Mouse (Mus musculus) forebrain, embryonic 15.5 days (tissue): ENCODE data around the gene Keg1. TPM values are rescaled to one million over a fixed set of nuclear protein-coding genes. Genes with fewer than 3 reads are reported as not detected.
"Not testable (repeated sequence)": the region's sequence is repeated elsewhere in the genome, so short reads cannot be mapped to it uniquely, and the experiment has no call there.

Source experiments
- ATAC-seq: fragments of 200-750 bp; cut with Nextera tagmentation; replicated peaks from 2 replicates; pipeline ENCODE4 v1.8.0; 2017; ENCODE audit warnings: mild to moderate bottlenecking, moderate TSS enrichment, moderate library complexity
- H3K27ac ChIP-seq: fragments of 300-500 bp; sonication (generic); replicated peaks from 2 replicates; pipeline ENCODE4 v1.5.1; 2015; ENCODE audit warnings: mild to moderate bottlenecking, inconsistent platforms
- H3K27me3 ChIP-seq: fragments of 300-500 bp; sonication (generic); 2 replicates; pipeline ENCODE4 v1.6.1; 2015; ENCODE audit warnings: inconsistent platforms
- H3K36me3 ChIP-seq: fragments of 300-500 bp; sonication (generic); 2 replicates; pipeline ENCODE4 v1.6.1; 2015; ENCODE audit warnings: mild to moderate bottlenecking, inconsistent platforms
- H3K4me1 ChIP-seq: fragments of 300-500 bp; sonication (generic); 2 replicates; pipeline ENCODE4 v1.6.1; 2015; ENCODE audit warnings: inconsistent platforms
- H3K4me2 ChIP-seq: fragments of 300-500 bp; sonication (generic); replicated peaks from 2 replicates; pipeline ENCODE4 v1.6.1; 2015; ENCODE audit warnings: mild to moderate bottlenecking, inconsistent platforms
- H3K4me3 ChIP-seq: fragments of 300-500 bp; sonication (generic); 2 replicates; pipeline ENCODE4 v1.5.1; 2015; ENCODE audit warnings: mild to moderate bottlenecking, inconsistent platforms
- H3K9ac ChIP-seq: fragments of 300-500 bp; sonication (generic); replicated peaks from 2 replicates; pipeline ENCODE4 v1.6.1; 2015; ENCODE audit warnings: mild to moderate bottlenecking, inconsistent platforms
- H3K9me3 ChIP-seq: fragments of 300-500 bp; sonication (generic); 2 replicates; pipeline ENCODE4 v1.6.1; 2016; ENCODE audit warnings: inconsistent platforms
- WGBS: fragments of 180-500 bp; shearing (Covaris S2); methylation state at CpG from one replicate; pipeline ENCODE4 v1.1.7; 2015; ENCODE audit warnings: mixed read lengths; 5-methylcytosine and 5-hydroxymethylcytosine counted together
- polyA plus RNA-seq: library from polyadenylated mRNA; unstranded; fragments of >200 nt; fragmentation: Nextera tagmentation; extraction: Ambion mirVana; gene quantifications from 2 replicates; pipeline ENCODE4 v1.2.1, GENCODE M21; 2015

Gene Keg1
- polyA plus RNA-seq = not detected in 2 replicates

DNA sequence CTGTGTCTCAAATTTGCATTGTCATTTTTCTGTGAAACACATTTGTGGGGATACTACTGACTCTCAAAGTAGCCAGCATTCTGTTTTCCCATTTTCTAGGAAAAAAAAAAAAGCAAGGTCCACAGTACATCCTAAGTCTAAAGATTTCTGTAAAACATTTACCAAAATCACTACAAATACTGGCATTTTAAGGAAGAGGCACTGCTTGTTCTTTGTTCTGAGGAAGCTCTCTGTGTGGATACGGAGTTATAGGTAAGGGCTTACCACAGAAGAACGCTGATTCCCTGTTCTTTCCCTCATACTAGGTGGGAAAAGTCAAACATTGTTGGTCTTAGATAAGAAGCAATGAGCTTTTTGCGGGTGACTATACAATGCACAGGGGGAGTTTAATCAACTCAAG, at the start of gene Keg1:
TSS of gene Keg1 (plus strand) at position 197 of the 400 bp plus-strand sequence.
- no peaks in the 10 kb centered on the region for H3K4me1 ChIP-seq
- H3K36me3 ChIP-seq = no peaks in the 10 kb centered on the region
- H3K9ac ChIP-seq = no peak within 1 kb of the TSS
- no peak for ATAC-seq
- no peak within 1 kb of the TSS for H3K4me3 ChIP-seq
- H3K27ac ChIP-seq = no peak within 1 kb of the TSS
- no peaks in the 10 kb centered on the region for H3K27me3 ChIP-seq
- no peak within 1 kb of the TSS for H3K4me2 ChIP-seq
- 92% methylated on average over 3 of the region's 3 CpGs for WGBS
- no peaks in the 10 kb centered on the region for H3K9me3 ChIP-seq

DNA sequence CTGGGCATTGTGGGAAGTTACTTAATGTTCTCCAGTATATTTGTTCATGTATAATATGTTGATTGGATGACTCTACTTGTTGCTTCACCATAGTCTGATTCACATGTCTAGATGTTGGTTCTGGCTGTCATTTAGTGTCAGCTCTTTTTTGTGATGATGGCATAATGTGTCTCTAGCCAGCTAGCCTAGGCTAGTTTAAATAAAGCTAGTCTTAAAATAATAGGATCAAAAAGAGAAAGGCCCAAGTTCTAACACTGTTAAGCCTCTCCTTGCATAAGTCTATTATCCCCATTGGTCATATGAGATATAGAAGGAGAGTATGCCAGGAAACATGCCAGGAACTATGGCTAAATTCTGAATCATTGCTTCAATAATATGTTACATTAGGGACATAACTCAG, 46.1 kb upstream of the Keg1 start:
- Histone ChIP-seq H3K9ac (no peak overlapping the region), H3K4me3 (no peak overlapping the region), H3K27me3 (no peaks in the 10 kb centered on the region), H3K4me2 (no peak overlapping the region), H3K4me1 (no peaks in the 10 kb centered on the region), H3K27ac (no peak overlapping the region), H3K36me3 (no peaks in the 10 kb centered on the region), H3K9me3 (no peaks in the 10 kb centered on the region)
- no peak for ATAC-seq

DNA sequence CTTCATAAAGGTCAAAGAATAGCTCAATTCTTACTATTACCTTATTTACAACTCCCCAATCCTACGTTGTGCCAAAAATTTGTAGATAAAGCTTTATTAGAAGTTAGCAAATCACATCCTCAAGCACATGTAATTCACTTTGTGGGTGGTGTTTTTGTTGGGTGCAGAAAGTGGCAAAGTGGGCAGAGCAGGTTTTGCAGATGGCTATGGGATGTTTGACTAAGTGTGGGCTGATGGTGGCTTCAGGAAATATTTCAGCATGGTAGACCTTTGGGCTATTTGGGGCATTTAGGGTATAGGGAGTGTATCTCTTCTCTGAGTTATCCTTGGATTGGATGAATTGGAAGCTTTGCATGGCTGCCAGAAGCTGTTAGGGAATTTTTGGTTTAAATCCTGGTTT, 29.4 kb upstream of the Keg1 start:
- no peaks in the 10 kb centered on the region for H3K4me1 ChIP-seq
- H3K9me3 ChIP-seq = 0 out of 2 replicates have a peak, but pooled peaks cover 7% of the 10 kb centered on the region
- no peak overlapping the region for H3K27ac ChIP-seq
- H3K36me3 ChIP-seq = no peaks in the 10 kb centered on the region
- H3K4me3 ChIP-seq = no peak overlapping the region
- ATAC-seq = no peak
- no peak overlapping the region for H3K9ac ChIP-seq
- 87% methylated on average over 1 of the region's 1 CpGs for WGBS
- H3K4me2 ChIP-seq = no peak overlapping the region
- no peaks in the 10 kb centered on the region for H3K27me3 ChIP-seq

DNA sequence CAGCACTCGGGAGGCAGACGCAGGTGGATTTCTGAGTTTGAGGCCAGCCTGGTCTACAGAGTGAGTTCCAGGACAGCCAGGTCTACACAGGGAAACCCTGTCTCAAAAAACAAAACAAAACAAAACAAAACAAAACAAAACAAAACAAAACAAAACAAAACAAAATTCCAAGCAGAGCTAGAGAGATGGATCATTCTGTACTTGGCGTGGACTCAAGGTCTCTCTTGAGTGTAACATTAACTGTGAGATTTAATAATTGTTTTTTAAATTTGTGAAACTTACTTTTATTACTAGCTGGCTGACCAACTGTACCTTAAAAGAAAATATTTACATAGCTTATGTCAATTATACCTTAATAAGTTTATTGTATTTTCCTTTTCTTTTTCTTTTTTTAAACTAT, 27.0 kb upstream of the Keg1 start:
- H3K4me2 ChIP-seq, H3K9ac ChIP-seq, H3K9me3 ChIP-seq, H3K4me1 ChIP-seq, H3K27ac ChIP-seq, H3K27me3 ChIP-seq, ATAC-seq, H3K4me3 ChIP-seq, H3K36me3 ChIP-seq: not testable (repeated sequence)
- WGBS = 96% methylated on average over 3 of the region's 3 CpGs

DNA sequence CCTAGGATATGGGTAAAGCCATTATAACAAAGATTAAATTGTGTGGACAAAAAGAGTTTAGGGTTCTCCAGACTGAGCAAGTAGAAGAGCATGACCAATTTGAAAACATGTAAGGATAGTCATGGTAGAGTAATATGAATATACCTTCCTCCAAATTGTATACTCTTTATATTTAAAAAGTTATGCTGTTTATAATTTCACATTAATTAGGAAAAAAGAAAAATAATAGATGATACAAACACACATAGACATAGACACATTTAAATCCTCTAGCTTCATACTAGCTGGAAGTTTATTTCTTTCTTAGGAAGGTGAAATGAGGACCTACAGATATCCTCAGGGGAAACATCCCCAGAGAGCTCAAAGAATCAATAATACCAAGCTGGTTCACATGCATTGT, 25.4 kb upstream of the Keg1 start, which contains the start of gene Olfr1442:
TSS of gene Olfr1442 (plus strand) at position 301 of the 400 bp plus-strand sequence.
- no peak for ATAC-seq
- no peaks in the 10 kb centered on the region for H3K9me3 ChIP-seq
- H3K9ac ChIP-seq = no peak within 1 kb of the TSS
- no peak within 1 kb of the TSS for H3K27ac ChIP-seq
- no peaks in the 10 kb centered on the region for H3K27me3 ChIP-seq
- no peaks in the 10 kb centered on the region for H3K4me1 ChIP-seq
- H3K4me2 ChIP-seq = no peak within 1 kb of the TSS
- H3K36me3 ChIP-seq = no peaks in the 10 kb centered on the region
- no peak within 1 kb of the TSS for H3K4me3 ChIP-seq

GRCm38 (mm10) chr19:12671051-12671450, 24.5 kb upstream of the Keg1 start:
- no peaks in the 10 kb centered on the region for H3K36me3 ChIP-seq
- no peak overlapping the region for H3K4me2 ChIP-seq
- H3K4me3 ChIP-seq = no peak overlapping the region
- H3K9ac ChIP-seq = no peak overlapping the region
- H3K4me1 ChIP-seq = no peaks in the 10 kb centered on the region
- H3K27ac ChIP-seq = no peak overlapping the region
- no peaks in the 10 kb centered on the region for H3K27me3 ChIP-seq
- WGBS = 89% methylated on average over 4 of the region's 4 CpGs
- no peak for ATAC-seq
- H3K9me3 ChIP-seq = no peaks in the 10 kb centered on the region

DNA sequence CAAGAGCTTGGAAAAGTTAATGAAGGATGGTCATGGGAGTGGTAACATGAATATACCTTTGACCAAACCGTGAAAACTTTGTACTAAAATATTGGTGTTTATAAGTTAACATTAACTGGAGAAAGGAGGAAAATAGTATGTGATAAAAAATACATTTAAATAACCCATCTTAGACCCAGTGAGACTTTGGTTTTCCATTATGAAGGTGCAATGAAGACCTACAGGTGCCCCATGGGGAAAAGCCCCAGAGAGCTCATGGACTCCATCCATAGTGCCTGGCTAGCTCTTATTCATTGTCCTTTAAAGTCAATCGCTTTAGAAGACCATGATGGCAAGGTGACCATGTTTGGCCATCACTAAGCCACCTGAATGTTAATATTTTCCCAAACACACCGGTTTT, 17.8 kb upstream of the Keg1 start, which contains the start of gene Olfr1443:
TSS of gene Olfr1443 (plus strand) at position 301 of the 400 bp plus-strand sequence.
- Histone ChIP-seq H3K36me3 (no peaks in the 10 kb centered on the region), H3K27me3 (no peaks in the 10 kb centered on the region), H3K4me1 (no peaks in the 10 kb centered on the region), H3K4me2 (no peak within 1 kb of the TSS), H3K9ac (no peak within 1 kb of the TSS), H3K4me3 (no peak within 1 kb of the TSS), H3K9me3 (no peaks in the 10 kb centered on the region), H3K27ac (no peak within 1 kb of the TSS)
- WGBS = 69% methylated on average over 3 of the region's 3 CpGs
- no peak for ATAC-seq

- H3K4me1 ChIP-seq = no peaks in the 10 kb centered on the region
- H3K27me3 ChIP-seq = no peaks in the 10 kb centered on the region
- no peak for ATAC-seq
- H3K4me3 ChIP-seq = no peak overlapping the region
- H3K36me3 ChIP-seq = no peaks in the 10 kb centered on the region
- no peak overlapping the region for H3K4me2 ChIP-seq
- H3K27ac ChIP-seq = no peak overlapping the region
- H3K9ac ChIP-seq = no peak overlapping the region
- no peaks in the 10 kb centered on the region for H3K9me3 ChIP-seq
Measured at GRCm38 (mm10) chr19:12684638-12685037, 10.9 kb upstream of the Keg1 start.

GRCm38 (mm10) chr19:12685231-12685630, 10.4 kb upstream of the Keg1 start:
- Histone ChIP-seq H3K9ac (no peak overlapping the region), H3K4me3 (no peak overlapping the region), H3K9me3 (no peaks in the 10 kb centered on the region), H3K27ac (no peak overlapping the region), H3K36me3 (no peaks in the 10 kb centered on the region), H3K4me2 (no peak overlapping the region), H3K4me1 (no peaks in the 10 kb centered on the region), H3K27me3 (no peaks in the 10 kb centered on the region)
- no peak for ATAC-seq

DNA sequence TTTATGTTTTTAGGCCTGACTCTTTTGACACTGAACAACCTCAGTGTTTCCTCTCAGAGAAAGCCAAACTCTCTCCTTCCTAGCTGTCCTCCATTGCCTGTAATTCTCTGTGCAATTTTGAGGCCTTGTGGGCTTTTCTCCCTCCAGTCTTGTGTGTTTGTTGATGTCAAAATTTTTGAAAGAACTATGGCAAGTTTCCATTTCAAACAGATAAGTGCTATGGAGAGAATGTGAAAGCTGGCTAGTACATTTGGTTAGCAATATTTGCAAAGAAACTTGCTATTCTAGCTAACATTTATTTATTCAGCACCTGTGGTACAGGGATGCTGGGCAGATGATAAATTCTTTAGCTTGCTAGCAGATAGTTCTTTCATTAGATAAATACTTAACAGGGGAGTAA, 635 bp downstream of the Keg1 start:
- H3K9me3 ChIP-seq = no peaks in the 10 kb centered on the region
- no peak overlapping the region for H3K4me2 ChIP-seq
- H3K9ac ChIP-seq = no peak overlapping the region
- H3K4me1 ChIP-seq = no peaks in the 10 kb centered on the region
- H3K4me3 ChIP-seq = no peak overlapping the region
- no peaks in the 10 kb centered on the region for H3K27me3 ChIP-seq
- no peaks in the 10 kb centered on the region for H3K36me3 ChIP-seq
- H3K27ac ChIP-seq = no peak overlapping the region
- no peak for ATAC-seq

DNA sequence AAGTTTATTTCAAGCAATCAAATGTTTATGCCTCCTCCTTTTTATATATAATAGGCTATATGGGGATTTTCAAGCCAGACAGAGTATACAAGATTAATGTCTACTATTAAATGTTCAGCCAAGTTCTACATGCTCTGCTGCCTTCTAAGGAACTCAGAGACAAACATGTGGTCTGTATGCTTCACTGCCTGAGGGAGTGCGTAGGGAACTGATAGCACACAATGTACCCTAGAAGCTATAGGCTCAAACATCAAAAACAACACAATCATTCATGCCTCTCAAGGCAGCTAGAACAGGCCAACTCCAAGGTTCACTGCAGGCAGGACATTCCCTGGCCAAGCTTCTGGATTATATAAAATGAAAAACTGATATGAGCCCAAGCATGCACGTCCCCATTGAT, 12.9 kb downstream of the Keg1 start:
- 91% methylated on average over 2 of the region's 2 CpGs for WGBS
- no peak overlapping the region for H3K4me2 ChIP-seq

GRCm38 (mm10) chr19:12708986-12709385, 13.4 kb downstream of the Keg1 start:
- H3K4me3 ChIP-seq = no peak overlapping the region
- no peaks in the 10 kb centered on the region for H3K4me1 ChIP-seq
- ATAC-seq = no peak
- no peak overlapping the region for H3K4me2 ChIP-seq
- no peaks in the 10 kb centered on the region for H3K27me3 ChIP-seq
- no peaks in the 10 kb centered on the region for H3K9me3 ChIP-seq
- H3K27ac ChIP-seq = no peak overlapping the region
- H3K9ac ChIP-seq = no peak overlapping the region
- H3K36me3 ChIP-seq = no peaks in the 10 kb centered on the region

More for the DNA sequence above, 12.9 kb downstream of the Keg1 start:
- H3K36me3 ChIP-seq = no peaks in the 10 kb centered on the region
- H3K27ac ChIP-seq = no peak overlapping the region
- no peak for ATAC-seq
- H3K9ac ChIP-seq = no peak overlapping the region
- no peaks in the 10 kb centered on the region for H3K4me1 ChIP-seq
- no peak overlapping the region for H3K4me3 ChIP-seq
- no peaks in the 10 kb centered on the region for H3K27me3 ChIP-seq
- no peaks in the 10 kb centered on the region for H3K9me3 ChIP-seq

GRCm38 (mm10) chr19:12719189-12719588, 23.6 kb downstream of the Keg1 start:
- Histone ChIP-seq H3K4me1 (no peaks in the 10 kb centered on the region), H3K4me3 (no peak overlapping the region), H3K36me3 (no peaks in the 10 kb centered on the region), H3K27me3 (no peaks in the 10 kb centered on the region), H3K27ac (no peak overlapping the region), H3K9ac (no peak overlapping the region), H3K4me2 (no peak overlapping the region), H3K9me3 (no peaks in the 10 kb centered on the region)
- ATAC-seq = no peak
- 91% methylated on average over 6 of the region's 6 CpGs for WGBS
